Mouse (Mus musculus): ENCODE measurements around the gene Slc7a3.
"Not testable (repeated sequence)": the region's sequence is repeated elsewhere in the genome, so short reads cannot be mapped to it uniquely, and the experiment has no call there.

The Slc7a3 gene

GRCm38 (mm10) chrX:101085920-101086319 is at the start of gene Slc7a3:
Gene Slc7a3 (minus strand): TSS chrX:101086020.
- DNase-seq (ENCODE audit: low read depth) = no peak

GRCm38 (mm10) chrX:101131992-101132791 is 46.4 kb upstream of the Slc7a3 start:
- DNase-seq (ENCODE audit: low read depth) = peak; percentile 79

- DNase-seq (ENCODE audit: low read depth) = peak; percentile 83
Measured at GRCm38 (mm10) chrX:101131001-101131400, 45.2 kb upstream of the Slc7a3 start.

GRCm38 (mm10) chrX:101128559-101128958 is 42.7 kb upstream of the Slc7a3 start:
- DNase-seq (ENCODE audit: low read depth) = peak; percentile 53

- DNase-seq (ENCODE audit: low read depth) = no peak
Measured at GRCm38 (mm10) chrX:101126977-101127376, 41.2 kb upstream of the Slc7a3 start.

GRCm38 (mm10) chrX:101126474-101126955 is 40.7 kb upstream of the Slc7a3 start:
- no peak for DNase-seq (ENCODE audit: low read depth)

GRCm38 (mm10) chrX:101120546-101120945 is 34.7 kb upstream of the Slc7a3 start:
- DNase-seq (ENCODE audit: low read depth) = no peak

GRCm38 (mm10) chrX:101085211-101085610 is 609 bp downstream of the Slc7a3 start:
- DNase-seq (ENCODE audit: low read depth) = not testable (repeated sequence)

GRCm38 (mm10) chrX:101084192-101084591 is 1.6 kb downstream of the Slc7a3 start:
- no peak for DNase-seq (ENCODE audit: low read depth)

- no peak for DNase-seq (ENCODE audit: low read depth)
Measured at GRCm38 (mm10) chrX:101065245-101065644, 20.6 kb downstream of the Slc7a3 start.

- DNase-seq (ENCODE audit: low read depth) = no peak
Measured at GRCm38 (mm10) chrX:101063503-101063902, 22.3 kb downstream of the Slc7a3 start.

- no peak for DNase-seq (ENCODE audit: low read depth)
Measured at GRCm38 (mm10) chrX:101059541-101059940, 26.3 kb downstream of the Slc7a3 start, which contains the start of gene Tex11. Gene Tex11 (minus strand): TSS chrX:101059667.

All from induced T-regulatory cell, adult 2 months (primary cell).